Mouse (Mus musculus) stomach, embryonic 15.5 days (tissue): ENCODE data around the gene Jazf1. TPM values are rescaled to one million over a fixed set of nuclear protein-coding genes. Genes with fewer than 3 reads are reported as not detected.

ENCODE experiments used
- ATAC-seq: fragments of 200-750 bp; cut with Nextera tagmentation; 2 replicates; pipeline ENCODE4 v1.8.0; 2017; ENCODE audit warnings: low read depth, moderate number of reproducible peaks, moderate TSS enrichment; ENCODE audit not compliant: insufficient read depth, low FRiP score
- H3K27ac ChIP-seq: fragments of 300-500 bp; sonication (generic); 2 replicates; pipeline ENCODE4 v1.5.1; 2015; ENCODE audit warnings: mild to moderate bottlenecking, inconsistent platforms
- H3K27me3 ChIP-seq: fragments of 300-500 bp; sonication (generic); replicated peaks from 2 replicates; pipeline ENCODE4 v1.6.1; 2015; ENCODE audit warnings: inconsistent platforms
- H3K36me3 ChIP-seq: fragments of 300-500 bp; sonication (generic); 2 replicates; pipeline ENCODE4 v1.6.1; 2015; ENCODE audit warnings: inconsistent platforms
- H3K4me1 ChIP-seq: fragments of 300-500 bp; sonication (generic); 2 replicates; pipeline ENCODE4 v1.6.1; 2015; ENCODE audit warnings: inconsistent platforms
- H3K4me2 ChIP-seq: fragments of 300-500 bp; sonication (generic); 2 replicates; pipeline ENCODE4 v1.6.1; 2015; ENCODE audit warnings: mild to moderate bottlenecking, inconsistent platforms
- H3K4me3 ChIP-seq: fragments of 300-500 bp; sonication (generic); replicated peaks from 2 replicates; pipeline ENCODE4 v1.5.1; 2015; ENCODE audit warnings: inconsistent platforms
- H3K9ac ChIP-seq: fragments of 300-500 bp; sonication (generic); 2 replicates; pipeline ENCODE4 v1.6.1; 2015; ENCODE audit warnings: inconsistent platforms
- H3K9me3 ChIP-seq: fragments of 300-500 bp; sonication (generic); 2 replicates; pipeline ENCODE4 v1.6.1; 2016; ENCODE audit warnings: inconsistent platforms
- WGBS: fragments of 180-500 bp; shearing (Covaris S2); methylation state at CpG from one replicate; pipeline ENCODE4 v1.1.7; 2015; 5-methylcytosine and 5-hydroxymethylcytosine counted together
- polyA plus RNA-seq: library from polyadenylated mRNA; unstranded; fragments of >200 nt; fragmentation: Nextera tagmentation; extraction: Ambion mirVana; gene quantifications from 2 replicates; pipeline ENCODE4 v1.2.1, GENCODE M21; 2015

Jazf1 gene
- polyA plus RNA-seq, 1 experiment from 2014 or later, result 7.0 TPM

- WGBS, result 58% methylated on average over 2 of the region's 2 CpGs
- Histone ChIP-seq H3K4me3 (no peak overlapping the region), H3K27ac (no peak overlapping the region), H3K27me3 (no peaks in the 10 kb centered on the region), H3K4me1 (no peaks in the 10 kb centered on the region), H3K9ac (no peak overlapping the region), H3K36me3 (no peaks in the 10 kb centered on the region), H3K9me3 (no peaks in the 10 kb centered on the region), H3K4me2 (no peak overlapping the region)
- ATAC-seq, result no peak
Observed at GRCm38 (mm10) chr6:53054909-53055308, 13.5 kb downstream of the Jazf1 start.

- no peaks in the 10 kb centered on the region for H3K9me3 ChIP-seq
- H3K9ac ChIP-seq, result no peak overlapping the region
- H3K4me1 ChIP-seq, result no peaks in the 10 kb centered on the region
- H3K4me3 ChIP-seq, result no peak overlapping the region
- WGBS, result 83% methylated on average over 2 of the region's 2 CpGs
- H3K4me2 ChIP-seq, result no peak overlapping the region
- no peak for ATAC-seq
- no peaks in the 10 kb centered on the region for H3K36me3 ChIP-seq
- H3K27me3 ChIP-seq, result no peaks in the 10 kb centered on the region
- H3K27ac ChIP-seq, result no peak overlapping the region
Observed at GRCm38 (mm10) chr6:53045501-53045900, 22.9 kb downstream of the Jazf1 start.

DNA sequence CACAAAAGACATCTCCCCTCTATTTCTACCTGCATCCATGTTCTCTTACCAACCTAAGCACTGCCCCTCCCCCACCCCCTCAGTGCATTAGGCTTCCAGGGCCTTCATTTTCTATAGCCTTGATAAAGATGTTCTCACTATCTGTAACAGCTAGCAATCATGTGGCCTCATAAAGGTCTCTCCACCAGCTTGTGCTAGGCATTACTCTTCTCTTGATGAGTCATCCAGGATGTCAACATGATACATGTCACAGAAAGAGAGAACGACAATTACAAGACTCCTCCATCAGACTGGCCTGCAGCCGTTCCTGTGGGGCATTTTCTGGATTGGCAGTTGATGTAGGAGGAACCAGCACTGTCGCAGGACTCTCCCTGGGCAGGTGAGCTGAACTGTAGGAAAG, 30.3 kb downstream of the Jazf1 start:
- Histone ChIP-seq H3K36me3 (no peaks in the 10 kb centered on the region), H3K4me3 (no peak overlapping the region), H3K27me3 (no peaks in the 10 kb centered on the region), H3K27ac (no peak overlapping the region), H3K9ac (no peak overlapping the region), H3K9me3 (no peaks in the 10 kb centered on the region), H3K4me1 (no peaks in the 10 kb centered on the region), H3K4me2 (no peak overlapping the region)
- no peak for ATAC-seq
- WGBS, result 68% methylated on average over 3 of the region's 3 CpGs

GRCm38 (mm10) chr6:53034362-53035011, 33.9 kb downstream of the Jazf1 start:
- Histone ChIP-seq H3K27me3 (no peaks in the 10 kb centered on the region), H3K4me2 (no peak overlapping the region), H3K36me3 (no peaks in the 10 kb centered on the region), H3K9ac (no peak overlapping the region), H3K4me3 (no peak overlapping the region), H3K4me1 (no peaks in the 10 kb centered on the region), H3K27ac (no peak overlapping the region), H3K9me3 (no peaks in the 10 kb centered on the region)
- no peak for ATAC-seq
- WGBS, result 59% methylated on average over 6 of the region's 6 CpGs

- WGBS, result 67% methylated on average over 4 of the region's 4 CpGs
- Histone ChIP-seq H3K4me2 (no peak overlapping the region), H3K4me1 (no peaks in the 10 kb centered on the region), H3K9ac (no peak overlapping the region), H3K27ac (no peak overlapping the region), H3K36me3 (no peaks in the 10 kb centered on the region), H3K9me3 (no peaks in the 10 kb centered on the region), H3K4me3 (no peak overlapping the region), H3K27me3 (no peaks in the 10 kb centered on the region)
- ATAC-seq, result no peak
Observed at GRCm38 (mm10) chr6:53032730-53033484, 35.5 kb downstream of the Jazf1 start.

DNA sequence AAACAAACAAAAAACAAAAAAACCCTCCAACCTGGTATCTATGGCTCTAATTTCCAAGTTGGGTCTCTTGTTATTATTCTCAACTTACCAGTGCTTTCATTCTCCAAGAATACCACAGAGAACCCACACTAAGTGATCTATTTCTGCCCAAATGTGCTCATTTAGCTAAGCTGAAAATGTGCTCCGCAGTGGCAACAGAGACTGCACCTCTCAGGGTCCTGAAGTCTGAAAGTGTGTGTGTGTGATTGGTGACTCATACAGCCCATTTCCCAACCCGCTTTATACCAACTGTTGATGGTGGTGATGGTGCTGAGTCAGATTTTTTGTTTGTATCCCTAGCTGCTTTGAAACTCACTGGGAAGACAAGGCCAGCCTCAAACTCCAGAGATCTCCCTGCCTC, 46.4 kb downstream of the Jazf1 start:
- no peak overlapping the region for H3K27ac ChIP-seq
- no peaks in the 10 kb centered on the region for H3K36me3 ChIP-seq
- H3K4me3 ChIP-seq, result no peak overlapping the region
- no peaks in the 10 kb centered on the region for H3K4me1 ChIP-seq
- H3K9ac ChIP-seq, result no peak overlapping the region
- H3K4me2 ChIP-seq, result no peak overlapping the region
- WGBS, result 88% methylated on average over 2 of the region's 2 CpGs
- no peaks in the 10 kb centered on the region for H3K27me3 ChIP-seq
- ATAC-seq, result no peak
- no peaks in the 10 kb centered on the region for H3K9me3 ChIP-seq

DNA sequence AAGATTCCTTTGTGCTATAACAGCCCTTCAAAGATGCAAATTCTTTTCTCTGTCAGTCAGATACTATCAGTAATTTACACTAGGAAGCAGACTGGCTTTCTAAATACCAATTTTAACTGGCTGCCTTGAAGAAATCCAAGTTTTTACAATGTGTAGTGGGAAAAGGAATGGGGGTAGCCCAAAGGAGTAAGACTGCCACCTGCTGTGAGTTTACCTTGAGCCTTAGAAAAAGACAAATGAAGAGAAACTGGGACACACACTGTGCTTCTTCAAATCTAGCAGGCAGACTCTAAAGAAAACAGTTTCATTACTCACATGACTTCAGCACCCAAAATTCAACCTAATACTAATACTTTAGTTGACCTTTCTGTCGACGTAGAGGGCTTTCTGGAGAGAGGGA, 47.4 kb downstream of the Jazf1 start:
- Histone ChIP-seq H3K9me3 (no peaks in the 10 kb centered on the region), H3K4me3 (no peak overlapping the region), H3K4me2 (no peak overlapping the region), H3K4me1 (no peaks in the 10 kb centered on the region), H3K27me3 (no peaks in the 10 kb centered on the region), H3K36me3 (no peaks in the 10 kb centered on the region), H3K27ac (no peak overlapping the region), H3K9ac (no peak overlapping the region)
- WGBS, result 52% methylated on average over 2 of the region's 2 CpGs
- no peak for ATAC-seq

DNA sequence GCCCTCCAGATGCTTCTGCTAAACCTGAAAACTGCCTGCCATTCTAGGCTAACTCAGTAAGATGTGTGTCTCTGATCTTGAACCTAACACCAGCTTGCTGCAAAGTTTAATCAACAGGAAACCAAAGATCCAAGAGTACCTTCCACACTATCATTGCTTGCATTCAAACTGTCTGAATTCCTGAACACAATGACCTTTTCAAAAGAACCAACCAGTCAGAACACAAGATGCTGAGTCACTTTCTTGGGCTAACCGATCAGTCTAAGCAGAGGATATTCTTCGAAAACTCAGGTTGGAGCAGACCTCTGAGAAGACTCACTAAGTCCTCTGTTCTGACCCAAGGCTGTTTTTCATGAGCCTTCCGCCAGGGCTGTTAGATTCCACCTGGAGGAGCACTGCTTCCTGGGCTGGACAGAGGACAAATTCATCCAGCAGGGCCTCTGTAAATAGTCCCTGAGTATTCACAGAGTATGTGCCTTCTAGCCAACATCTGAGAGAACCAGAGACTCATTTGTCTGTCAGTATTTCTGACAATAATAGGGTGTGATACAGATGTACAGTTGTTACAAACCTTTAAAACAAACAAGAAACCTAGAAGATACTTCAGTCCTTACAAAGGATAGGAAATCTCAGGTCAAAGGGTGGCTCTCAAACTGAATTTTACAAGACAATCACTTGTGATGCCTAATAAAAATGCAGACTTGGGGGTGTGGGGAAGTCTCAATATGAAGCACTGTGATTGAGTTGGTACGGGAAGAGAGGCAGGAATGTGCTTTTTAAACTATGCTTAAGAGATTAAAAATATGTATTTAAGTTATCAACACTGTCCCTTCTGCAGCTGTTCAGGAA, 50.9 kb downstream of the Jazf1 start:
- H3K4me2 ChIP-seq, result no peak overlapping the region
- no peaks in the 10 kb centered on the region for H3K4me1 ChIP-seq
- H3K9me3 ChIP-seq, result no peaks in the 10 kb centered on the region
- no peaks in the 10 kb centered on the region for H3K36me3 ChIP-seq
- no peak overlapping the region for H3K9ac ChIP-seq
- no peak overlapping the region for H3K27ac ChIP-seq
- H3K27me3 ChIP-seq, result no peaks in the 10 kb centered on the region
- 51% methylated on average over 4 of the region's 4 CpGs for WGBS
- H3K4me3 ChIP-seq, result no peak overlapping the region
- ATAC-seq, result no peak

GRCm38 (mm10) chr6:53014460-53015455, 53.7 kb downstream of the Jazf1 start:
- Histone ChIP-seq H3K27me3 (no peaks in the 10 kb centered on the region), H3K4me1 (no peaks in the 10 kb centered on the region), H3K9me3 (no peaks in the 10 kb centered on the region), H3K27ac (no peak overlapping the region), H3K9ac (no peak overlapping the region), H3K36me3 (no peaks in the 10 kb centered on the region), H3K4me3 (no peak overlapping the region), H3K4me2 (no peak overlapping the region)
- no peak for ATAC-seq
- 79% methylated on average over 9 of the region's 9 CpGs for whole genome bisulfite sequencing

DNA sequence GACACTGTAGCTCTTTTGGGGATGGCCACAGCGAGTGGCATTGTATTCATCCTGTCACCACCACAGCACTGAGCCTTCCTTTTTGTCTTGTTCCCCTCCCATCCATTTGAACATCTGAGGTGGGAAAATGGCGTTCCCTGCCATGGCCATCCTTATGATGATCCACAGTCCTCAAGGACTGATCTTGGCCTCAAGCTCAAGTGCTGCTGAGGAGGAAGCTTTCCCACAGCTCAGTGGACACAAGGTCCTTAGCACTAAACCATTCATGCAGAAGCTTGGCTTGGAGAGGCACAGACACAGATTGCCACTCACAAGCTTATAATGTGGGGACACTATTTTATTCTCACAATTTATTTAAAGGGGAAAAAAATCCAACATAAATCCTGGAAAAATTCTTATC, 58.1 kb downstream of the Jazf1 start:
- no peak for ATAC-seq

DNA sequence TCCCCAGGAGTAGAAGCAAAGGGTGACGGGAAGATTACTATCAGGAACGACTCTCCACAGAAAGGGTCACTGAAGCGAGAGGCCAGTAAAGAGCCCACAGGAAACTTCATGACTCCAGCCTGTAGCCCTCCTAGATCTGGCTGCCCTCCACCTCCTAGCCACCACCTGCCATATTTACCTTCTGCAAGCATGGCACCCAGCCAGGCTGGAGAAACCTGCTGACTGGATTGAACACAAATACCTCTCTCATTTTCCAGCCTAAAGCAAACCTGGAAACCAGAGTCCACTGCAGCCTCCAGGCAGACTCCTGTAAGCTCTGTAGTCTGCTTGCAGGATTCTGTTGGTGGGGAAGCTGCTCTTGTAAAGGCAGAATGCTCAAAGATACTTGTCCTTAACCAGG, 62.4 kb downstream of the Jazf1 start:
- Histone ChIP-seq H3K4me2 (no peak overlapping the region), H3K36me3 (no peaks in the 10 kb centered on the region), H3K9ac (no peak overlapping the region), H3K9me3 (no peaks in the 10 kb centered on the region), H3K27me3 (no peaks in the 10 kb centered on the region), H3K4me1 (no peaks in the 10 kb centered on the region), H3K4me3 (no peak overlapping the region), H3K27ac (peak overlapping the region; percentile 42; the same call in 1 of the 2 replicates)
- 58% methylated on average over 3 of the region's 3 CpGs for WGBS
- no peak for ATAC-seq

More for the DNA sequence above, 58.1 kb downstream of the Jazf1 start:
- Histone ChIP-seq H3K4me2 (no peak overlapping the region), H3K27me3 (no peaks in the 10 kb centered on the region), H3K4me3 (no peak overlapping the region), H3K27ac (no peak overlapping the region), H3K36me3 (no peaks in the 10 kb centered on the region), H3K9me3 (no peaks in the 10 kb centered on the region), H3K4me1 (no peaks in the 10 kb centered on the region), H3K9ac (no peak overlapping the region)
- 88% methylated on average over 2 of the region's 2 CpGs for WGBS
